Mouse (Mus musculus): ENCODE measurements around the gene Sel1l3. TPM values are rescaled to one million over a fixed set of nuclear protein-coding genes. Genes with fewer than 3 reads are reported as not detected.

The Sel1l3 gene
- polyA plus RNA-seq, 2 experiments from 2014 or later = 0.09 TPM; not detected in 1

- no peak for ATAC-seq
These were observed 152.1 kb downstream of the Sel1l3 start for GRCm38 (mm10) chr5:53061532-53062130.

Other genes with a start within 250 kb of the Sel1l3 start
- gene Slc34a2, start 175.8 kb downstream of the Sel1l3 start, polyA plus RNA-seq (2017; shearing (Covaris generic)) = not detected
- 100 to 1,000 TPM; 104 to 116 TPM for gene Smim20, start 53.2 kb upstream of the Sel1l3 start, polyA plus RNA-seq (2017; shearing (Covaris generic))

Measured in CD4-positive, CD25-positive, alpha-beta regulatory T cell, adult 4 months (primary cell).